Mouse (Mus musculus): ENCODE measurements around the gene Cdh13.
"Not testable (repeated sequence)": the region's sequence is repeated elsewhere in the genome, so short reads cannot be mapped to it uniquely, and the experiment has no call there.

Cdh13 gene

DNA sequence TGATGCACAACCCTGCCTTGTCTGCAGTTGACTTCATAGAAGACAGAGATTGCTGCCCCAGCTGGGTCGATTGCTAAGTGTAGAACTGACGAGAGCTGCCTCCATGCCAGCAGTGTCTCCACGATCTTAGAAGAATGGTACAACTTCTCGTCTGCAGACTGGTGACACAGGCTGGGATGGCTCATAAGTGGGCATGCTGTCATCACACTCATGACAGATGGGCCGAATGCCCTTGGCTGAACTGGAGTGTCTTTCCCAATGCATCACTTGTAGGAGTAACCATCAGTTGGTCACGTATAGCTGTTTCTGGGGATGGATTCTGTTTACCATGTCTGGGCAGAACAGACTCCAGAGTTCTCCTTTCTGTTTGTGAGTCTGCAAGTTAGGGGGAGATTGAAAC is 392.7 kb downstream of the Cdh13 start:
- DNase-seq (ENCODE audit: low read depth, low spot score) = no peak

GRCm38 (mm10) chr8:118679347-118679746 is 395.8 kb downstream of the Cdh13 start:
- no peak for DNase-seq (ENCODE audit: low read depth, low spot score)

DNA sequence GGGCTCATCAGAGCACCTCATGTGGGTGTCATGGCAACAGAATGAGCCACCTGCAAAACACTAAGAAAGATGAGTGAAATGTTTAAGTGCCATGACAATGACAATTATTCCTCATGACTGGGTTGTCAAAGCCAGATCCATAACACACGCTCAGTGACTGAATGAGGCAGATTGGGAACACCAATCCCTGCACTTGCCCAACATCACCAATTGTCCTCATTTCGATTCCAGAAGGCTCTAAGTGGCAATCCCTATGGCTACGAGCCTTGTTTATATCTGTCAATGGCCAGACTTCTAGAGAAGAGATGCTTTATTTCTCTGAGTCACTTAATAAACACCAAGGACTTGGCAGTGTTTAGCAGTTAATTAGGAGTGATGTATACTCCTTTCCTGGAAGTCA is 399.9 kb downstream of the Cdh13 start:
- DNase-seq (ENCODE audit: low read depth, low spot score) = no peak

- DNase-seq (ENCODE audit: low read depth, low spot score) = peak; percentile 11
Measured at GRCm38 (mm10) chr8:118685863-118686262, 402.3 kb downstream of the Cdh13 start.

DNA sequence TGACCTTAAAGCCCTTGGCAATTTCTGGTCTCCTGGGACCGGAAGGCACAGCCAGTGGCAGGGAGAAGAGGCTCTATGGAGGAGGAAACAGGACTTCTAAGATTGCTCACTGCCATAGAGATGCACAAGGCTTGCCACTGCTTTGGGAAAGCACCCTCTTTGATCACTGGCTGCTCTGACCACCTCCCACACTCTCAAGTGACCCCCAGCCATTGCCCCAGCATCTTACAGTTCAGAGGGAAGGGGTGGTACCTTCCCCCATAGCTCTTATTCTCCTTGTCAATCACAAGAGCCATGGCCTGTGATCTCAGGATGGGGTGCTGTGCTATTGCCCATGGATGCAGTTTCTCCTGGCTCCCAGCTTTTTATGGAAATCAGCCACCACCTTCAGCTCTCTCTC is 406.3 kb downstream of the Cdh13 start:
- DNase-seq (ENCODE audit: low read depth, low spot score) = no peak

DNA sequence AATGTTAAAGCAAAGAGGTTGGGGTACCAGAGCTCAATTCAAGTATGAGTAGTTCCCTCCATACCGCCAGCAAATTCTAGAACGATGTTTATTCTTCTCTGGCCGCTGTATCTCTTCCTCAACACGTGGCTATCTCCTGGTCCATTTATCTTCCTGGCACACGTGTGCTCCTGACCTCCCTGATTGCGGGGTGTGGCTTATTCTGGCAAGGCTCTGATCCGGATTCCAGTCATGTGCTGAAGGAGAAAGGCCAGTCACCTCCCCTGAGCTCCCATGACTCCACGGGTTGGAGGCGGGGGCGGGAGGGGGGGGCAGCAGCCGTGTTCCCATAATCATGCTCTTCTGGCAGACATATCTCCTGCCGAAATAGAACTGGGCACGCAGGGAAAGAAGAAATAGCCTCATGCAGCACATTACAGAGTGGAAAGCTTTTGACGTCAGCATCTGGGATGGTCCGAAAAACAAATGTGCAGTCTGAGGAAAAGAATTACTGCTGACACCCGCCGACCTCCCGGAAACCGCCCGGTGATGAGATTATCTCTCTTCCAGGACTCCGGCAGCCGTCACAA is 417.9 kb downstream of the Cdh13 start:
- DNase-seq (ENCODE audit: low read depth, low spot score) = no peak

- DNase-seq (ENCODE audit: low read depth, low spot score) = no peak
Measured at GRCm38 (mm10) chr8:118709366-118709765, 425.8 kb downstream of the Cdh13 start.

DNA sequence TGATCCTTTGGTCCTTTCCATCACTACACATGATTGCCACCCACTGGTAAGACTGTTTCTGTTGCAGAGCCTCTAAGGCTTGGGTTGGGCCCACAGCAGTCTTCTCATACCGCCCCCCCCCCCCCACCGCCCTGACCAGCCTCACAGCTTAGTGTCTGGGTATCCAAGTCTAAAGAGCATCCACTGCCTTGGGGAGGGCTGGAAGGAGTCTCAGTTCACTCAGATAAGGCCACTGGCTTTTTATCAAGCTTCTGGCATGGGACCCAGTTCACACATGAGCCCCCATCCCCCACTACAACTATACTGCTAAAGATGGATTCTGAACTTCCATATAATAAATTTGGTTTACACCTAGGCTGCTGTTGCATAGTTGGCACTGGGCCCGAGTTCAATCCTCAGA is 428.1 kb downstream of the Cdh13 start:
- DNase-seq (ENCODE audit: low read depth, low spot score) = no peak

GRCm38 (mm10) chr8:118713111-118713510 is 429.6 kb downstream of the Cdh13 start:
- DNase-seq (ENCODE audit: low read depth, low spot score) = no peak

GRCm38 (mm10) chr8:118713596-118713995 is 430.1 kb downstream of the Cdh13 start:
- no peak for DNase-seq (ENCODE audit: low read depth, low spot score)

DNA sequence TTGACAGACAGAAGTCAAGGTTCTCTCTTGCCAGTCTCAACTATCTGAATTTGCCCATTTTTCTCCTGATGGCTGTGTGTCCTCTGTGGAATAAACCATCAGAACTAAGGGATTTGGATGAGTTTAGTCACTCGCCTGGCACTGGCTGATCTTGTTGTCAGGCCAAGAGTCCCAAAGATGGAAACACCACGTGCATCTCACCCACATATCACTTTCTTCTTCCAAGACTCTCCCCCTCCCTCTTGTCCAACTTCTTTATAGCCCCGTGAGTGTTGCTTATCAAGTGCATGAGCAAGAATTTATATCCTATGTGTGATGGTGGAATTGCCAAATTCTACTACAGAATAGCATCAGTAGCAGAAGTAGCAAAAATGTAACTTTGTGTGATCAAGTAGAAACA is 439.4 kb downstream of the Cdh13 start:
- no peak for DNase-seq (ENCODE audit: low read depth, low spot score)

DNA sequence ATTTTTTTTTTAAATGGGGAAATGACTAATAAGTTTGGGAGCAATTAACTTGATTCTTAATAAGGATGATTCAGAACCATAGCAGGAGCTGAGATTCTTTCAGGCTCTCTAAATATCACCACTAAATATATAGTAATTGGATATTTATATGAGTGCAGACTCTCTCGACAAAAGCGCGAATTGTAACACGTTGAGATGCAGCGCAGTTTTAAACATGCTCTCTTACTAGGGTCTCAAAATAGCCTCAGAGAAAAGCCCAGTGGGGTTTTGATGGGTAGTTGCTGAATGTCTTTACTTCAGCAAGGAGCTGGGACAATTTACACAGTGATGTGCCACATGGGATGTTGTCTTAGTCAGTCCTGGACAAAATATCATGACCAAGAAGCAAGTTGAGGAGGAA is 442.1 kb downstream of the Cdh13 start:
- DNase-seq (ENCODE audit: low read depth, low spot score) = no peak

DNA sequence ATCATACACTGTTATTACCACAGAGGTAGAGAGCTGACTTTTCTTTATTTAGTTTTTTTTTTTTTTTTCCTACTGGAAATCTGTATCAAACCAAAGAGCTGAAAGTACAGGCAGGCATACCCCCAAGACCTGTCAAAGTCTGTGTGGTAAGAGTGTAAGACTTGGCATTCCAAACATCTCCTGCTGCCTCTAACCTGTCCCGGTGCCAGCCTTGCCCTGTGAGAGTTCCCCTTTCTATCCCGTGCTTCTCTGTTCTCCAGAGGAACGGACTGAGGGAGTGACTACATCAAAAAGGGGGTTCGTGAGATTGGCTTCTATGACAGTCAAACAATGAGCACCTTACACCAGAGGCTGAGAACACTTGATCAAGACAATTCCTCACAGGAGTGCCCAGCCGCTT is 458.2 kb downstream of the Cdh13 start:
- DNase-seq (ENCODE audit: low read depth, low spot score) = no peak

- DNase-seq (ENCODE audit: low read depth, low spot score) = no peak
Measured at GRCm38 (mm10) chr8:118744991-118745390, 461.5 kb downstream of the Cdh13 start.

DNA sequence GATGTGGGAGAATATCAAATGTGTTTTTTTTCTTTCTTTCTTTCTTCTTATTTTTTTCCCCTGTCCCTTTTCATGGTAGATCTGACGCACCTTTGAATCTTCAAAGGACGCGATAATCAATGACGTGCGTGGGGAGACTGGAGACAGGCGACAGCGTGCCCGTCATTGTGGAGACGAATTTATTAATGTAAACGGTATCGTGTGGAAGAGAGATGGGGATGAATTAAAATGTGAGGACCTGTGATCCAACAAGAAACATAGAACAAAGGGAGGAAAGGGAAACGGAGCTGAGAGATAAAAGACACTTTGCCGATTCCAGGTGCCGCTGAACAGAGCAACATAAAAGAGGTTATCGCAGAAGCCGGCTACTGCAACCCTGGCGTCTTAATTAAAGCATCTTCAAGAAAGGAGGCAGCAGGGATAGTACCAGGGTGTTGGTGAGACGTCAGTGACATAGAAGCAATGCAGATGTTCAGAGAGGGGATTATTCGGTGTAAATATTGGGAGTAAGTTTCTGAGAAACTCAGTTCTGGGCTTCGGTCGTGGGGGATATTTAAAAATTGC is 464.6 kb downstream of the Cdh13 start:
- DNase-seq (ENCODE audit: low read depth, low spot score) = no peak

GRCm38 (mm10) chr8:118749191-118749590 is 465.7 kb downstream of the Cdh13 start:
- DNase-seq (ENCODE audit: low read depth, low spot score) = no peak

- DNase-seq (ENCODE audit: low read depth, low spot score) = no peak
Measured at GRCm38 (mm10) chr8:118749786-118750185, 466.3 kb downstream of the Cdh13 start.

DNA sequence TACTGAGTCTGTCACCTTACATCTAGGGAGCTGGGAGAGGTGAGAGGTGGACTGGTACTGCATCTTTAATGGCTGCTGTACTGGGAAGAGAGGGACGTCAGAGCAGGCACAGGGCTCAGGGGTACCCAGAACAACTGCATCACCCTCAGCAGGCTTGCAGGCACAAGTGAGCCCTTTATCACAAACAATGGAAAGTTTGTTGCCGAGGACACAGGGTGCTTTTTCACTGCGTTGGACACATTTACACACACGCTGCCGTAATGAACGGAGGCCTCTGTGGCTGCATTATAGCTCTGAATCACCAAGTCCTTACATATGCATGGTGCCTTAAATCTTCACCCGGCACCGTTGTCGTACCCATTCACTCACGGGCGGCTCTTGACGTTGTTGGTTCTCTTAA is 470.2 kb downstream of the Cdh13 start:
- DNase-seq (ENCODE audit: low read depth, low spot score) = no peak

DNA sequence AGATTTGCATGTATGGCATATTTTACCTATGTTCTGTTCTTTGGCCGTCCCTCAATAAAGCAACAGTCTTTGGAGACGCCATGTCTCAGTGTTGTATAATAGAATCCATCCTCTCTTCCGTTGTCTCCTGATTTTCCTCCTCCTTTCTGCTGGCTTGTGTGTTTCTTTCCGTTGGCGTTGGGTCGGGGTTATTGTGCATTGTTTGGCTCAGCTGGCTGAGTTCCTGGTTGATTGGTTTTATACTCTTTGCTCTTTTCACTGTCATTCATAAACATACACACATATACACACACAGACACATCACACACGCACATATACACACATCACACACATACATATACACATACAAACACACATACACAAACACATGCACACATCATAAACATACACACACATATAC is 470.6 kb downstream of the Cdh13 start:
- DNase-seq (ENCODE audit: low read depth, low spot score) = no peak

- not testable (repeated sequence) for DNase-seq (ENCODE audit: low read depth, low spot score)
Measured at GRCm38 (mm10) chr8:118777507-118777906, 494.0 kb downstream of the Cdh13 start.

DNA sequence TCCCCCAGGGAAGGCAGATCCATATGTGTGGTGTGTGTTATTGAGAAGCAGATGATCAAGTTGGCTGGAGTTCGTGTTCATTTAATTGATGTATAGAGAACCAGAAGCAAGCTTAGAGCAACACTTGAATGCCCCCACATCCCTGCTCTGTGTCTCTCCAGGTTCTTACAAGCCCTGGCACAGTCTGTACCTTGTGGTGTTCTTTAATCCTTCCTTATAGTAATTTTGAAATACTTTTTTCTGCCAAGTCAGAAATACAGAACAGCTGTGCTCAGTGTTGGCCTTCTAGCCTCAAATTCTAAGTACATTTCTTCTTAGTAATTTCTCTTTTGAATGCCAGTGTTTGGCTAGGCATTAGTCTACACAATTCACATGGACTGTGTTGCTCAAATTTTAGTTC is 494.8 kb downstream of the Cdh13 start:
- DNase-seq (ENCODE audit: low read depth, low spot score) = no peak

- DNase-seq (ENCODE audit: low read depth, low spot score) = no peak
Measured at GRCm38 (mm10) chr8:118785646-118786045, 502.1 kb downstream of the Cdh13 start.

- DNase-seq (ENCODE audit: low read depth, low spot score) = no peak
Measured at GRCm38 (mm10) chr8:118789649-118790048, 506.1 kb downstream of the Cdh13 start.

DNA sequence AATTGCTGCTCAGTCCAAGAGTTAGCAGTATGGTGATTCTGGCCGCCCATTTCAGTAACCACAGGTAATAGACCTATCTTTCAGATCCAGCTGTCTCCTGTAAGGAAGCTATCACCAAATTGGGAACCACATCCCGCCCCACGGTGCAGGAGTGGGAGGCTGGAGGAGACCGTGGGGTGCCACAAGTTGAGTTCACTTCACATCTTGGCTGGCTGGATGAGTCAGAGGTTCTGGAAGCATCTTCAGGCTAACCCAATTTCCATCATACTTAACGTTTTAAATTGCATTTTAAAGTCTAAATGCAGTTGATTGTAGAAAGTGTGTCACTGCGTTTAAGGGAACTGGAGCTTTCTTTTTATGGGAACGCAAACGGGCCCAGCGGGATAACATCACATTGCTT is 511.4 kb downstream of the Cdh13 start:
- DNase-seq (ENCODE audit: low read depth, low spot score) = no peak
